Mouse (Mus musculus) lung, postnatal 0 days (tissue): ENCODE results near the gene Blm. TPM values are rescaled to one million over a fixed set of nuclear protein-coding genes. Genes with fewer than 3 reads are reported as not detected.

Source experiments
- ATAC-seq: fragments of 200-750 bp; cut with Nextera tagmentation; 2 replicates; pipeline ENCODE4 v1.8.0; 2017; ENCODE audit warnings: moderate library complexity
- DNase-seq: peaks from one replicate; pipeline ENCODE4 v3.0.0-alpha.2; 2016; ENCODE audit warnings: low spot score
- H3K27ac ChIP-seq: fragments of 300-500 bp; sonication (generic); 2 replicates; pipeline ENCODE4 v1.5.1; 2014; ENCODE audit warnings: antibody characterized with exemption, mild to moderate bottlenecking, low read length, mixed read lengths
- H3K27me3 ChIP-seq: fragments of 300-500 bp; sonication (generic); replicated peaks from 2 replicates; pipeline ENCODE4 v1.6.1; 2014; ENCODE audit warnings: low read length, mixed read lengths; ENCODE audit not compliant: insufficient read depth
- H3K36me3 ChIP-seq: fragments of 300-500 bp; sonication (generic); 2 replicates; pipeline ENCODE4 v1.6.1; 2014; ENCODE audit warnings: low read length, mixed read lengths; ENCODE audit not compliant: insufficient read depth
- H3K4me1 ChIP-seq: fragments of 300-500 bp; sonication (generic); 2 replicates; pipeline ENCODE4 v1.6.1; 2014; ENCODE audit warnings: antibody characterized with exemption, low read depth, low read length, mixed read lengths; ENCODE audit not compliant: insufficient read depth
- H3K4me2 ChIP-seq: fragments of 300-500 bp; sonication (generic); replicated peaks from 2 replicates; pipeline ENCODE4 v1.6.1; 2014; ENCODE audit warnings: low read depth, mild to moderate bottlenecking, low read length, moderate library complexity, mixed read lengths
- H3K4me3 ChIP-seq: fragments of 300-500 bp; sonication (generic); 2 replicates; pipeline ENCODE4 v1.5.1; 2014; ENCODE audit warnings: low read depth, low read length
- H3K9ac ChIP-seq: fragments of 300-500 bp; sonication (generic); replicated peaks from 2 replicates; pipeline ENCODE4 v1.6.1; 2014; ENCODE audit warnings: low read depth, mild to moderate bottlenecking
- H3K9me3 ChIP-seq: fragments of 300-500 bp; sonication (generic); 2 replicates; pipeline ENCODE4 v1.6.1; 2016; ENCODE audit warnings: low read length, mixed read lengths
- CTCF ChIP-seq: IDR thresholded peaks from 2 replicates; pipeline ENCODE4 v1.5.1; 2016; ENCODE audit warnings: antibody characterized with exemption, mild to moderate bottlenecking
- EP300 ChIP-seq: IDR thresholded peaks from 2 replicates; pipeline ENCODE4 v1.6.1; 2016; ENCODE audit warnings: antibody characterized with exemption, mild to moderate bottlenecking, control low read depth
- WGBS: fragments of 180-500 bp; shearing (Covaris S2); extraction: QIAGEN DNeasy Blood & Tissue Kit; methylation state at CpG from one replicate; pipeline ENCODE4 v1.1.7; 2014; 5-methylcytosine and 5-hydroxymethylcytosine counted together
- polyA plus RNA-seq: library from polyadenylated mRNA; unstranded; fragments of >200 nt; fragmentation: Nextera tagmentation; extraction: Ambion mirVana; gene quantifications from 2 replicates; pipeline ENCODE4 v1.2.1, GENCODE M21; 2015

The Blm gene
- polyA plus RNA-seq, 1 experiment from 2014 or later: 2.4 TPM

GRCm38 (mm10) chr7:80495210-80495609 lies 39.7 kb downstream of the Blm start:
- H3K9me3 ChIP-seq: no peaks in the 10 kb centered on the region
- ATAC-seq (no peak), DNase-seq (no peak)
- 68% methylated on average over 6 of the region's 6 CpGs for WGBS
- no peak overlapping the region for H3K27ac ChIP-seq
- no peak overlapping the region for H3K4me2 ChIP-seq
- TF ChIP-seq CTCF (no peak), EP300 (no peak)
- H3K4me3 ChIP-seq: no peak overlapping the region
- H3K4me1 ChIP-seq: peaks cover 4% of the 10 kb centered on the region; the same call in 1 of the 2 replicates
- H3K27me3 ChIP-seq: no peaks in the 10 kb centered on the region
- no peaks in the 10 kb centered on the region for H3K36me3 ChIP-seq
- H3K9ac ChIP-seq: no peak overlapping the region

- DNase-seq: no peak
- Histone ChIP-seq H3K27ac (no peak overlapping the region), H3K27me3 (no peaks in the 10 kb centered on the region), H3K9me3 (no peaks in the 10 kb centered on the region), H3K36me3 (no peaks in the 10 kb centered on the region), H3K4me3 (no peak overlapping the region), H3K4me1 (no peaks in the 10 kb centered on the region), H3K4me2 (no peak overlapping the region), H3K9ac (no peak overlapping the region)
- TF ChIP-seq EP300 (no peak), CTCF (no peak)
- ATAC-seq: no peak
- WGBS: 88% methylated on average over 3 of the region's 3 CpGs
Measured at GRCm38 (mm10) chr7:80491995-80492394, 42.9 kb downstream of the Blm start.

GRCm38 (mm10) chr7:80491086-80491485 lies 43.8 kb downstream of the Blm start:
- Histone ChIP-seq H3K4me3 (no peak overlapping the region), H3K4me1 (no peaks in the 10 kb centered on the region), H3K27ac (no peak overlapping the region), H3K9ac (no peak overlapping the region), H3K4me2 (no peak overlapping the region), H3K27me3 (no peaks in the 10 kb centered on the region), H3K9me3 (no peaks in the 10 kb centered on the region), H3K36me3 (no peaks in the 10 kb centered on the region)
- ATAC-seq (no peak), DNase-seq (no peak)
- TF ChIP-seq EP300 (no peak), CTCF (no peak)
- 84% methylated on average over 3 of the region's 3 CpGs for WGBS

- H3K9ac ChIP-seq: no peak overlapping the region
- no peak overlapping the region for H3K4me3 ChIP-seq
- no peak for TF ChIP-seq EP300
- no peak for TF ChIP-seq CTCF
- no peaks in the 10 kb centered on the region for H3K9me3 ChIP-seq
- H3K4me1 ChIP-seq: no peaks in the 10 kb centered on the region
- DNase-seq (no peak), ATAC-seq (no peak)
- no peaks in the 10 kb centered on the region for H3K27me3 ChIP-seq
- H3K36me3 ChIP-seq: no peaks in the 10 kb centered on the region
- no peak overlapping the region for H3K4me2 ChIP-seq
- H3K27ac ChIP-seq: no peak overlapping the region
- WGBS: 98% methylated on average over 2 of the region's 2 CpGs
Measured at GRCm38 (mm10) chr7:80490351-80490750, 44.6 kb downstream of the Blm start.

GRCm38 (mm10) chr7:80489445-80489844 lies 45.5 kb downstream of the Blm start:
- TF ChIP-seq EP300: no peak
- TF ChIP-seq CTCF: no peak
- ATAC-seq (no peak), DNase-seq (no peak)
- 72% methylated on average over 1 of the region's 1 CpGs for WGBS
- Histone ChIP-seq H3K4me2 (no peak overlapping the region), H3K4me3 (no peak overlapping the region), H3K27me3 (no peaks in the 10 kb centered on the region), H3K27ac (no peak overlapping the region), H3K9me3 (no peaks in the 10 kb centered on the region), H3K36me3 (no peaks in the 10 kb centered on the region), H3K9ac (no peak overlapping the region), H3K4me1 (no peaks in the 10 kb centered on the region)

- Histone ChIP-seq H3K9me3 (no peaks in the 10 kb centered on the region), H3K9ac (no peak overlapping the region), H3K4me2 (no peak overlapping the region), H3K4me1 (no peaks in the 10 kb centered on the region), H3K27ac (no peak overlapping the region), H3K36me3 (no peaks in the 10 kb centered on the region), H3K27me3 (no peaks in the 10 kb centered on the region), H3K4me3 (no peak overlapping the region)
- no peak for ATAC-seq
- TF ChIP-seq EP300: no peak
- no peak for DNase-seq
- 78% methylated on average over 4 of the region's 4 CpGs for WGBS
Measured at GRCm38 (mm10) chr7:80487239-80487638, 47.7 kb downstream of the Blm start.

- no peak overlapping the region for H3K27ac ChIP-seq
- DNase-seq: no peak
- H3K4me3 ChIP-seq: no peak overlapping the region
- TF ChIP-seq EP300 (no peak), CTCF (no peak)
- 62% methylated on average over 7 of the region's 7 CpGs for WGBS
- no peak overlapping the region for H3K9ac ChIP-seq
- H3K4me2 ChIP-seq: no peak overlapping the region
- no peak for ATAC-seq
- H3K27me3 ChIP-seq: no peaks in the 10 kb centered on the region
- H3K4me1 ChIP-seq: no peaks in the 10 kb centered on the region
- H3K36me3 ChIP-seq: no peaks in the 10 kb centered on the region
- H3K9me3 ChIP-seq: no peaks in the 10 kb centered on the region
Measured at GRCm38 (mm10) chr7:80480097-80480496, 54.8 kb downstream of the Blm start.
